Mouse (Mus musculus): ENCODE data around the gene Cox11. TPM values are rescaled to one million over a fixed set of nuclear protein-coding genes. Genes with fewer than 3 reads are reported as not detected.
A peak's percentile ranks its signal among the peaks of the same experiment; 100 is the strongest.

The Cox11 gene
- polyA plus RNA-seq, 1 experiment from 2014 or later = 20.0 TPM

GRCm38 (mm10) chr11:90616431-90616830 lies 21.5 kb upstream of the Cox11 start:
- DNase-seq (ENCODE audit: low spot score) = peak; percentile 70

GRCm38 (mm10) chr11:90622044-90622443 lies 15.9 kb upstream of the Cox11 start:
- DNase-seq (ENCODE audit: low spot score) = no peak

More at GRCm38 (mm10) chr11:90616431-90616830, 21.5 kb upstream of the Cox11 start:
- TF ChIP-seq CTCF (IDR thresholded peaks at IDR 0.05) = peak; percentile 69
- no peak for TF ChIP-seq EP300 (IDR thresholded peaks at IDR 0.05)
- no peak overlapping the region for H3K4me2 ChIP-seq (replicated peaks; ENCODE audit: low read depth, low read length)
- no peaks in the 10 kb centered on the region for H3K27me3 ChIP-seq (replicated peaks; ENCODE audit: insufficient read depth, low read length)
- H3K9ac ChIP-seq (replicated peaks; ENCODE audit: low read depth) = no peak overlapping the region
- H3K9me3 ChIP-seq (ENCODE audit: low read length) = no peaks in the 10 kb centered on the region
- no peaks in the 10 kb centered on the region for H3K36me3 ChIP-seq (ENCODE audit: insufficient read depth, low read length)
- no peak for ATAC-seq
- no peak overlapping the region for H3K27ac ChIP-seq (ENCODE audit: low read length)
- H3K4me3 ChIP-seq (ENCODE audit: low read depth, low read length) = no peak overlapping the region
- H3K4me1 ChIP-seq (ENCODE audit: insufficient read depth, low read depth, low read length) = no peaks in the 10 kb centered on the region

GRCm38 (mm10) chr11:90622500-90622899 lies 15.5 kb upstream of the Cox11 start:
- TF ChIP-seq CTCF (IDR thresholded peaks at IDR 0.05) (no peak), EP300 (IDR thresholded peaks at IDR 0.05) (no peak)
- Histone ChIP-seq H3K36me3 (ENCODE audit: insufficient read depth, low read length) (no peaks in the 10 kb centered on the region), H3K4me1 (ENCODE audit: insufficient read depth, low read depth, low read length) (no peaks in the 10 kb centered on the region), H3K9ac (replicated peaks; ENCODE audit: low read depth) (no peak overlapping the region), H3K4me2 (replicated peaks; ENCODE audit: low read depth, low read length) (no peak overlapping the region), H3K9me3 (ENCODE audit: low read length) (no peaks in the 10 kb centered on the region), H3K27me3 (replicated peaks; ENCODE audit: insufficient read depth, low read length) (no peaks in the 10 kb centered on the region), H3K27ac (ENCODE audit: low read length) (no peak overlapping the region), H3K4me3 (ENCODE audit: low read depth, low read length) (no peak overlapping the region)
- DNase-seq (ENCODE audit: low spot score) (no peak), ATAC-seq (no peak)
- 88% methylated on average over 7 of the region's 7 CpGs for WGBS

More at GRCm38 (mm10) chr11:90622044-90622443, 15.9 kb upstream of the Cox11 start:
- ATAC-seq = no peak
- no peaks in the 10 kb centered on the region for H3K36me3 ChIP-seq (ENCODE audit: insufficient read depth, low read length)
- no peak overlapping the region for H3K4me3 ChIP-seq (ENCODE audit: low read depth, low read length)
- no peaks in the 10 kb centered on the region for H3K27me3 ChIP-seq (replicated peaks; ENCODE audit: insufficient read depth, low read length)
- 90% methylated on average over 12 of the region's 12 CpGs for WGBS
- H3K4me2 ChIP-seq (replicated peaks; ENCODE audit: low read depth, low read length) = no peak overlapping the region
- H3K27ac ChIP-seq (ENCODE audit: low read length) = no peak overlapping the region
- no peak for TF ChIP-seq EP300 (IDR thresholded peaks at IDR 0.05)
- no peak for TF ChIP-seq CTCF (IDR thresholded peaks at IDR 0.05)
- no peaks in the 10 kb centered on the region for H3K4me1 ChIP-seq (ENCODE audit: insufficient read depth, low read depth, low read length)
- no peak overlapping the region for H3K9ac ChIP-seq (replicated peaks; ENCODE audit: low read depth)
- H3K9me3 ChIP-seq (ENCODE audit: low read length) = no peaks in the 10 kb centered on the region

GRCm38 (mm10) chr11:90623477-90623876 lies 14.5 kb upstream of the Cox11 start:
- DNase-seq (ENCODE audit: low spot score) (peak; percentile 64), ATAC-seq (no peak)
- Histone ChIP-seq H3K9me3 (ENCODE audit: low read length) (no peaks in the 10 kb centered on the region), H3K9ac (replicated peaks; ENCODE audit: low read depth) (no peak overlapping the region), H3K4me1 (ENCODE audit: insufficient read depth, low read depth, low read length) (no peaks in the 10 kb centered on the region), H3K4me2 (replicated peaks; ENCODE audit: low read depth, low read length) (no peak overlapping the region), H3K27me3 (replicated peaks; ENCODE audit: insufficient read depth, low read length) (no peaks in the 10 kb centered on the region), H3K4me3 (ENCODE audit: low read depth, low read length) (no peak overlapping the region), H3K36me3 (ENCODE audit: insufficient read depth, low read length) (no peaks in the 10 kb centered on the region), H3K27ac (ENCODE audit: low read length) (no peak overlapping the region)
- WGBS = 50% methylated on average over 6 of the region's 6 CpGs
- peak; percentile 78 for TF ChIP-seq CTCF (IDR thresholded peaks at IDR 0.05)
- no peak for TF ChIP-seq EP300 (IDR thresholded peaks at IDR 0.05)

- Histone ChIP-seq H3K4me2 (replicated peaks; ENCODE audit: low read depth, low read length) (no peak overlapping the region), H3K4me3 (ENCODE audit: low read depth, low read length) (no peak overlapping the region), H3K4me1 (ENCODE audit: insufficient read depth, low read depth, low read length) (no peaks in the 10 kb centered on the region), H3K27ac (ENCODE audit: low read length) (no peak overlapping the region), H3K9ac (replicated peaks; ENCODE audit: low read depth) (no peak overlapping the region), H3K36me3 (ENCODE audit: insufficient read depth, low read length) (no peaks in the 10 kb centered on the region), H3K27me3 (replicated peaks; ENCODE audit: insufficient read depth, low read length) (no peaks in the 10 kb centered on the region), H3K9me3 (ENCODE audit: low read length) (no peaks in the 10 kb centered on the region)
- 71% methylated on average over 1 of the region's 1 CpGs for WGBS
- ATAC-seq (no peak), DNase-seq (ENCODE audit: low spot score) (no peak)
- no peak for TF ChIP-seq EP300 (IDR thresholded peaks at IDR 0.05)
Observed at GRCm38 (mm10) chr11:90625174-90625573, 12.8 kb upstream of the Cox11 start.

GRCm38 (mm10) chr11:90627751-90628150 lies 10.2 kb upstream of the Cox11 start:
- Histone ChIP-seq H3K4me2 (replicated peaks; ENCODE audit: low read depth, low read length) (no peak overlapping the region), H3K4me1 (ENCODE audit: insufficient read depth, low read depth, low read length) (no peaks in the 10 kb centered on the region), H3K4me3 (ENCODE audit: low read depth, low read length) (no peak overlapping the region), H3K9me3 (ENCODE audit: low read length) (no peaks in the 10 kb centered on the region), H3K9ac (replicated peaks; ENCODE audit: low read depth) (no peak overlapping the region), H3K36me3 (ENCODE audit: insufficient read depth, low read length) (no peaks in the 10 kb centered on the region), H3K27ac (ENCODE audit: low read length) (no peak overlapping the region), H3K27me3 (replicated peaks; ENCODE audit: insufficient read depth, low read length) (no peaks in the 10 kb centered on the region)
- WGBS = 37% methylated on average over 1 of the region's 1 CpGs
- DNase-seq (ENCODE audit: low spot score) (no peak), ATAC-seq (no peak)
- TF ChIP-seq CTCF (IDR thresholded peaks at IDR 0.05) = no peak

GRCm38 (mm10) chr11:90632480-90632879 lies 5.5 kb upstream of the Cox11 start:
- H3K9me3 ChIP-seq (ENCODE audit: low read length) = no peaks in the 10 kb centered on the region
- no peak overlapping the region for H3K9ac ChIP-seq (replicated peaks; ENCODE audit: low read depth)
- no peaks in the 10 kb centered on the region for H3K36me3 ChIP-seq (ENCODE audit: insufficient read depth, low read length)
- no peaks in the 10 kb centered on the region for H3K4me1 ChIP-seq (ENCODE audit: insufficient read depth, low read depth, low read length)
- TF ChIP-seq EP300 (IDR thresholded peaks at IDR 0.05) (no peak), CTCF (IDR thresholded peaks at IDR 0.05) (peak; percentile 36)
- H3K27ac ChIP-seq (ENCODE audit: low read length) = no peak overlapping the region
- H3K4me2 ChIP-seq (replicated peaks; ENCODE audit: low read depth, low read length) = no peak overlapping the region
- H3K27me3 ChIP-seq (replicated peaks; ENCODE audit: insufficient read depth, low read length) = no peaks in the 10 kb centered on the region
- ATAC-seq = no peak
- 69% methylated on average over 2 of the region's 2 CpGs for WGBS
- H3K4me3 ChIP-seq (ENCODE audit: low read depth, low read length) = no peak overlapping the region
- DNase-seq (ENCODE audit: low spot score) = no peak

Data from lung, postnatal 0 days (tissue).